Mouse (Mus musculus): ENCODE data around the gene Ttc23l. TPM values are rescaled to one million over a fixed set of nuclear protein-coding genes. Genes with fewer than 3 reads are reported as not detected.

The Ttc23l gene
- total RNA-seq, 2 experiments from 2014 or later = not detected

DNA sequence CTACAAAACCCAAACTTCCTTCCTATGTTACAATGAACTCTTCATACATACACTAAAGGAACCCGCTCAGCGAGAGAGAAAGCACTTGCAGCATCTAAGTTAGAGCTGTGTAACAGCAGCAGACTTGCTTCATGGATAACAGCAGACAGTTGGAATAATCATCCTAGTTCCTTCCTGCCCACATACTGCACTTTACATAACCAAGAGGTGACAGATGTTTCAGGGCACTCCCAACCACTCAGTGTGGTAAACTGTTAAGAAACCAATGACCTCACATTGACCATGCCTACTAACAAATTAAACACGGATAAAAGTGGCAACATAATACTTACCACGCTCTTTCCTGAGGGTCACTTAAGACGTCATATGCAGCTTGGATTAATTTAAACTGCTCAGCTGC lies 94.9 kb downstream of the Ttc23l start:
- no peak for DNase-seq
- intact Hi-C loops (cut with DNase I) = no loop called here

DNA sequence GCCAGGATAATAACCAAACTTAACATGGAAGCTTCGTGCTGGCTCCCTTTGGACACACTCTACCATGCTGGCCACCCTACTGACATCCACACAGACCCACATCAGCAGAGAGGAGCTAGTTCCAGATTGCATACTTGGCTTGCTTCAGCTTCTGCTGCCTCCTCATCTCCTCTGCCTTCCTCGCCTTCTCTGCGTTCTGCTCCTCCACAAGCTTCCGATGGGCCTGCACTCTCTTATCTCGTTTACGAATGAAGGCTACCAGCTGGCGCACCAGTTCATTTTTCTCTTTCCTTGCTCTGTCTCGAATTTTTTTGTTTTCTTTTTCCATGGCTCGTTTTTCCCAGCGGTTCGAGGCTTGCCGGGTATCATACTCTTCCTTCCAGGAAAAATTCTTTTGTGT lies 97.5 kb downstream of the Ttc23l start:
- peak in 1 of 2 experiments; percentile 14 for DNase-seq
- intact Hi-C loops (cut with DNase I) = no loop called here

Other genes with a start within 250 kb of the Ttc23l start
- not detected for gene Gm21973, start 233.3 kb downstream of the Ttc23l start, total RNA-seq (2021)
- gene Agxt2, start 200.1 kb downstream of the Ttc23l start, total RNA-seq (2021) = not detected
- 10 to 100 TPM; 23.3 to 24.4 TPM for gene Dnajc21, start 88.2 kb downstream of the Ttc23l start, total RNA-seq (2021)
- gene Brix1, start 72.7 kb downstream of the Ttc23l start, total RNA-seq (2021) = 10 to 100 TPM; 15.3 to 20.5 TPM
- gene Rad1, start 72.7 kb downstream of the Ttc23l start, total RNA-seq (2021) = 1 to 10 TPM; 7.2 to 8.5 TPM
- gene Rai14, start 156.0 kb upstream of the Ttc23l start, total RNA-seq (2021) = 1 to 10 TPM; 5.3 to 6.3 TPM

Measured in heart, postnatal 14 days (tissue).